Mouse (Mus musculus) ES-Bruce4 (cell line): ENCODE measurements around the gene Serp1.

Experiments used
- CTCF ChIP-seq: IDR thresholded peaks from one replicate; pipeline ENCODE4 v1.8.1; 2011; ENCODE audit warnings: low read depth, low read length
- EP300 ChIP-seq: IDR thresholded peaks from 2 replicates; pipeline ENCODE4 v1.6.1; 2011; ENCODE audit warnings: low read depth, low read length; ENCODE audit not compliant: insufficient read depth

DNA sequence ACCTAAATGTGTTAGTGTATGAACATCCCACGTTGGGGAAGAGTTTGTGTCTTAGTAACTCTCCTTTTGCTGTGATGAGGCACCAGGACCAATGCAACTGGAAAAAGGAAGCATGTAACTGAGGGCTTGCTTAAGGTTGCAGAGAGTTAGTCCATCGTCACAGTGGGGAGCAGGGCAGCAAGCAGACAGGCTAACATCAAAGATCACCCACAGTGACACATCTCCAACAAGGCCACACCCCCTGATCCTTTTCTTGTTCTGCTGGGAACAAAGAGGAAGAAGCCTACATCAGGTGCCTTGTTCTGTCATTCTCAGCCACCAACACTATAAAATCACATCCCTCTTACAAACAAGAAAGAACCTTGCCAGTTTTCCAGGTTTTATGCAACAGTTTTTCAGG lies 34.2 kb upstream of the Serp1 start:
- TF ChIP-seq EP300 (no peak), CTCF (no peak)
